Mouse (Mus musculus) olfactory bulb, adult 2 months (tissue): ENCODE measurements at regions not wholly inside any gene's neighbourhood (a gene's known extent, or its start where the extent isn't known, plus 50 kb on each side); places are given as distances from the start of the nearest gene placed in this dataset.

Source experiments
- CTCF ChIP-seq: fragments of 200-500 bp; IDR thresholded peaks from 2 replicates; pipeline ENCODE4 v1.5.1; 2012; ENCODE audit warnings: low read depth, mild to moderate bottlenecking, low read length, moderate library complexity; ENCODE audit not compliant: insufficient read depth
- POLR2A ChIP-seq: fragments of 200-500 bp; IDR thresholded peaks from 2 replicates; pipeline ENCODE4 v1.6.1; 2012; ENCODE audit warnings: mild to moderate bottlenecking, low read depth, low read length, moderate library complexity; ENCODE audit not compliant: insufficient read depth

DNA sequence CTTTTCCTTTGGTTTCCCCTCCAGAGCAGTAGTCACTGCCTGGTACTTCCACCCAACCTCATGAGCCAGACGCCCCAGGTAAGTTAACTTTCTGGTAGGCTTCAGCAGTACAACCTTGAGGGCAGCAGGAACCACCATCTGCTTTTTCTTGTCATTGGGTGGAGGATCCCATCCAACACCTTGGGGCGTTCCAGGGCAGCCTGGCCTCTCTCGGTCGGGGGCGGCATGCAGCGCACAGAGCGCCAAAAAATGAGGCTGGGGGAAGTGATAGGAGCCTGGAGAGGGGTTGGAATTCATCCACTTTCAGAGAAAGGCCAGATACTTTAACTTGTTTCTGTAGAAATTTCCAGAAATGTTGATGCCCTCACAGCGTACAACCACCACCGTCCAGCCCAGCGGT is 130.2 kb downstream of the 1190002N15Rik start:
- TF ChIP-seq POLR2A: no peak
- TF ChIP-seq CTCF: no peak
